Mouse (Mus musculus) ES-E14 (cell line): ENCODE measurements around the gene Atp5b. TPM values are rescaled to one million over a fixed set of nuclear protein-coding genes. Genes with fewer than 3 reads are reported as not detected.
A peak's percentile ranks its signal among the peaks of the same experiment; 100 is the strongest.
"Not testable (repeated sequence)": the region's sequence is repeated elsewhere in the genome, so short reads cannot be mapped to it uniquely, and the experiment has no call there.

Experiments used
- DNase-seq: peaks from one replicate; pipeline ENCODE4 v3.0.0-alpha.2; 2013; ENCODE audit warnings: low read depth, low spot score
- H3K27ac ChIP-seq: 2 replicates; pipeline ENCODE4 v1.5.1; 2012; ENCODE audit warnings: low read depth, mild to moderate bottlenecking, low read length, moderate library complexity, mixed read lengths; ENCODE audit not compliant: poor library complexity, insufficient read depth, severe bottlenecking
- H3K36me3 ChIP-seq: 2 replicates; pipeline ENCODE4 v1.6.1; 2012; ENCODE audit warnings: mild to moderate bottlenecking, low read length, moderate library complexity, mixed read lengths; ENCODE audit not compliant: control insufficient read depth, poor library complexity, insufficient read depth, severe bottlenecking
- H3K4me1 ChIP-seq, 2 experiments: fragments of 150-350 bp in 1 of 2; sonication (generic) in 1 of 2; 2 replicates each; pipeline ENCODE4 v1.6.1; 2012; ENCODE audit warnings: low read length in 2 of 2, mild to moderate bottlenecking in 1 of 2, mixed read lengths in 1 of 2; ENCODE audit not compliant: control insufficient read depth in 2 of 2, insufficient read depth in 2 of 2, poor library complexity in 1 of 2
- H3K4me3 ChIP-seq, 2 experiments: fragments of 150-350 bp in 1 of 2; sonication (generic) in 1 of 2; 2 replicates each; pipeline ENCODE4 v1.5.1; 2012; ENCODE audit warnings: low read length in 2 of 2, low read depth in 1 of 2, mild to moderate bottlenecking in 1 of 2, mixed read lengths in 1 of 2; ENCODE audit not compliant: insufficient read depth in 1 of 2, poor library complexity in 1 of 2, severe bottlenecking in 1 of 2
- H3K9ac ChIP-seq: 2 replicates; pipeline ENCODE4 v1.6.1; 2012; ENCODE audit warnings: low read depth, mild to moderate bottlenecking, low read length, mixed read lengths; ENCODE audit not compliant: poor library complexity, insufficient read depth, severe bottlenecking
- H3K9me3 ChIP-seq: fragments of 150-350 bp; sonication (generic); 2 replicates; pipeline ENCODE4 v1.6.1; 2012; ENCODE audit warnings: low read depth, mild to moderate bottlenecking, low read length; ENCODE audit not compliant: control insufficient read depth, insufficient read depth
- CHD2 ChIP-seq: IDR thresholded peaks from 2 replicates; pipeline ENCODE4 v1.6.1; 2014; ENCODE audit warnings: mild to moderate bottlenecking, low read depth, low read length, inconsistent platforms
- HCFC1 ChIP-seq: IDR thresholded peaks from 2 replicates; pipeline ENCODE4 v1.6.1; 2012; ENCODE audit warnings: low read length, inconsistent platforms, borderline replicate concordance; ENCODE audit not compliant: insufficient read depth
- MAFK ChIP-seq: IDR thresholded peaks from 2 replicates; pipeline ENCODE4 v1.6.1; 2014; ENCODE audit warnings: mild to moderate bottlenecking, low read depth, low read length, inconsistent platforms; ENCODE audit not compliant: insufficient read depth
- ZC3H11A ChIP-seq: IDR thresholded peaks from 2 replicates; pipeline ENCODE4 v1.6.1; 2012; ENCODE audit warnings: low read depth, mild to moderate bottlenecking, inconsistent platforms, low read length, borderline replicate concordance
- ZNF384 ChIP-seq: IDR thresholded peaks from 2 replicates; pipeline ENCODE4 v1.6.1; 2012; ENCODE audit warnings: low read depth, low read length, inconsistent platforms
- in situ Hi-C, 2 experiments: fragments of 600-800 bp; cut with MboI; formaldehyde crosslinking; loops; one replicate each; pipeline ENCODE4 v1.15.1; 2025; ENCODE audit warnings: low sequenced_read_pairs in 2 of 2, inconsistent platforms in 1 of 2; ENCODE audit not compliant: unreplicated experiment in 2 of 2
- total RNA-seq: library from RNA; depleted of rRNA; stranded (reverse); fragments of 300-350 nt; gene quantifications from 2 replicates; pipeline ENCODE4 v1.2.3, GENCODE M21; 2012

Atp5b gene
- total RNA-seq, 1 experiment = 2,075 TPM

DNA sequence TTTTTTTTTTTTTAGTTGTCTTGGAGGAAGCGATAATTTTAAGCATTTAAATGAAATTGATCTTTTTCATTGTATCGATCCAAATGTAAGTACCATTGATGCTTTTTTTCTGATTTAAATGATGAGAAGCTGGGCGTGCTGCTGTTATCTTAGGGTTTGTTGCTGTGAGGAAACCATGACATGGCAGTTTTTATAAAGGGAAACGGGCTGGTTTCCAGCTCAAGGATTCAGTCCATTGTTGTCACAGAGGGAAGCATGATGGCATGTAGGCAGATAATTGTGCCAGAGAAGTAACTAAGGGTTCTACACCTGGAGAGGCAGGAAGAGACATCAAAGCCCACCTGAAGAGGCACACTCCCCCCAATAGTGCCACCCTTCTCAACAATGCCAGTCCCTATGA, 13.9 kb upstream of the Atp5b start:
- TF ChIP-seq CHD2 (no peak), HCFC1 (no peak), MAFK (peak; percentile 80; the same call in 1 of the 2 replicates), ZNF384 (no peak; the same call in 1 of the 2 replicates)
- Histone ChIP-seq H3K9ac (no peak overlapping the region), H3K4me3 (no peak overlapping the region), H3K36me3 (peaks cover 33% of the 10 kb centered on the region), H3K27ac (peak overlapping the region; percentile 45; the same call in 1 of the 2 replicates), H3K4me1 (no peaks in the 10 kb centered on the region; a peak in 1 of 4 replicates), H3K9me3 (no peaks in the 10 kb centered on the region)
- in situ Hi-C loops = no loop called here
- no peak for DNase-seq

DNA sequence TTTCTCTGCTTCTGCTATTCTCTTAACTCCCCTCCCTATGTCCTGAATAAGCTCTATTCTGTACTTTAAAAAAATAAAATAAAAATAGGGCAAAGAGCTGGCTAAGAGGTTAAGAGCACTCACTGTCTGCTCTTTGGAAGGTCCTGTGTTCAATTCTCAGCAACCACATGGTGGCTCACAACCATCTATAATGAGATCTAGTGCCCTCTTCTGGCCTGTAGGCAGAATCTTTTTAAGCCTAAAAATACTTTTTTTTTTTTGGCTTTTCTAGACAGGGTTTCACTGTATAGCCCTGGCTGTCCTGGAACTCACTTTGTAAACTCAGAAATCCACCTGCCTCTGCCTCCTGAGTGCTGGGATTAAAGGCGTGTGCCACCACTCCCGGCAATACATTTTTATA, 12.6 kb upstream of the Atp5b start:
- DNase-seq, H3K9me3 ChIP-seq, in situ Hi-C loops, H3K4me1 ChIP-seq, H3K9ac ChIP-seq, H3K4me3 ChIP-seq, H3K27ac ChIP-seq: not testable (repeated sequence)
- H3K36me3 ChIP-seq = peaks cover 36% of the 10 kb centered on the region
- peak; percentile 74 for TF ChIP-seq ZNF384

DNA sequence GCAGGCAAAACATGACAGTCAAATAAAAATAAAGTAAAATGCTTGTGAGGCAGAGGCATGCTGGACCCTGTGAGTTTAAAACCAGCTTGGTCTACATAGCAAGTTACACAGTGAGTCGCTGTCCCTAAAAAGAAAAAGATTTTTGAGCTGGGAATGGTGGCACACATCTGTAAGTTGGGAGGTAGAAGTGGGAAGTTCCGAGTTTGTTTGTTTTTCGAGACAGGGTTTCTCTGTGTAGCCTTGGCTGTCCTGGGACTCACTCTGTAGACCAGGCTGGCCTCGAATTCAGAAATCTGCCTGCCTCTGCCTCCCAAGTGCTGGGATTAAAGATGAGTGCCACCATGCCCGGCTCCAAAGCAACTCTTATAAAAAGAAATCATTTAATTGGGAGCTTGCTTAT, 4.8 kb upstream of the Atp5b start:
- H3K9ac ChIP-seq, H3K27ac ChIP-seq, DNase-seq, H3K9me3 ChIP-seq, in situ Hi-C loops, H3K4me1 ChIP-seq, H3K4me3 ChIP-seq: not testable (repeated sequence)
- H3K36me3 ChIP-seq = peaks cover 13% of the 10 kb centered on the region

- in situ Hi-C loops = no loop called here
- Histone ChIP-seq H3K36me3 (peaks cover 21% of the 10 kb centered on the region), H3K9me3 (no peaks in the 10 kb centered on the region), H3K27ac (no peak overlapping the region), H3K4me3 (no peak overlapping the region), H3K9ac (no peak overlapping the region), H3K4me1 (peaks cover 2% of the 10 kb centered on the region in 2 experiments; a peak in 3 of 4 replicates)
- DNase-seq = no peak
- no peak for TF ChIP-seq ZNF384
- no peak for TF ChIP-seq HCFC1
- no peak for TF ChIP-seq CHD2
- TF ChIP-seq ZC3H11A = no peak
- TF ChIP-seq MAFK = no peak
Observed at GRCm38 (mm10) chr10:128080496-128080895, 2.6 kb upstream of the Atp5b start.

DNA sequence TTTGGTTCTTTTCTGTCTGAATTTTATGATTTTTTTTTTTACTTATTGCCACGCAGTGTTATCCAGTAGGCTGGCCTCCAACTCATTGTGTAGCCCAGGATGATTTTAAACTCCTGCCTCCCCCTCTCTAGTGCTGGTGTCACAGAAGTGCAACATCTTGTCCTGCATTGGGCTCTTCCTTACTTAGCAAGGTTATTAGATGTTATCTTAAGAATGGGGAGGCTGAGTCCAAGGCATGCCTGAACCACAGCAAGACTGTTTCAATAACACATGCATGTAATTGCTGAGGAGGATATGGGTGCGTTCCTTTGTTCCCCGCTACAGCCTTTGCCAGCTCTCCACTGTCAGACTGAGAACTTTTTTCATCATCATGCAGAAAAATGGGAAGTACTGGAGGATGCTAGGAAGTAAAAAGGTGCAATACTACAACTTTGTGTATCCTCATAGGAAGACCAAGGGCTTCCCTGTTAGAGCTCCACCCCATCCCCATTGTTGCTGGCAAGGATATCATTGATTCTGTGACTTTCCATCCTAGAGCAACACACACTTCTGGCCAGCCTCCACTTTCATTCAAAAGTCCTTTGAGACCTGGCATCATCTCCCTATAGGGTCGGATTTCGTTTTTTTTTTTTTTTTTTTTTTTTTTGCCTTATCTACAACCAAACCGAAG, 1.1 kb upstream of the Atp5b start:
- H3K9ac ChIP-seq = peak overlapping the region; percentile 87; the same call in 1 of the 2 replicates
- H3K9me3 ChIP-seq = no peaks in the 10 kb centered on the region
- in situ Hi-C loops = no loop called here
- no peak for DNase-seq
- H3K36me3 ChIP-seq = peaks cover 32% of the 10 kb centered on the region
- peak overlapping the region; percentile 76 to 80; a peak in 3 of 4 replicates for H3K4me3 ChIP-seq
- TF ChIP-seq CHD2 = no peak
- peak; percentile 86; the same call in 1 of the 2 replicates for TF ChIP-seq ZNF384
- H3K4me1 ChIP-seq = peaks cover 2 to 3% of the 10 kb centered on the region in 2 experiments; a peak in 3 of 4 replicates
- no peak overlapping the region for H3K27ac ChIP-seq
